Mouse (Mus musculus) spleen, adult 2 months (tissue): Measurements from ENCODE around the gene Rassf4. TPM values are rescaled to one million over a fixed set of nuclear protein-coding genes. Genes with fewer than 3 reads are reported as not detected.
A peak's percentile ranks its signal among the peaks of the same experiment; 100 is the strongest.

Experiments
- DNase-seq, 2 experiments: peaks; one replicate each; pipeline versions ENCODE4 v3.0.0 to v3.0.0-alpha.2; 2012 to 2021; ENCODE audit warnings: low spot score in 2 of 2, low read depth in 1 of 2
- H3K27ac ChIP-seq: fragments of 200-500 bp; 2 replicates; pipeline ENCODE4 v1.5.1; 2012; ENCODE audit warnings: low read length, inconsistent platforms; ENCODE audit not compliant: insufficient read depth
- H3K27me3 ChIP-seq: fragments of 200-500 bp; 2 replicates; pipeline ENCODE4 v1.6.1; 2012; ENCODE audit warnings: mild to moderate bottlenecking, moderate library complexity, low read length, inconsistent platforms; ENCODE audit not compliant: control insufficient read depth, insufficient read depth
- H3K36me3 ChIP-seq: fragments of 200-500 bp; 2 replicates; pipeline ENCODE4 v1.6.1; 2012; ENCODE audit warnings: mild to moderate bottlenecking, low read length, inconsistent platforms; ENCODE audit not compliant: control insufficient read depth, insufficient read depth
- H3K4me1 ChIP-seq: fragments of 200-500 bp; 2 replicates; pipeline ENCODE4 v1.6.1; 2011; ENCODE audit warnings: inconsistent platforms; ENCODE audit not compliant: control insufficient read depth, insufficient read depth, insufficient read length
- H3K4me3 ChIP-seq: fragments of 200-500 bp; 2 replicates; pipeline ENCODE4 v1.5.1; 2011; ENCODE audit warnings: mild to moderate bottlenecking, inconsistent platforms; ENCODE audit not compliant: insufficient read depth, insufficient read length; ENCODE audit errors: extremely low read depth
- CTCF ChIP-seq: fragments of 200-500 bp; IDR thresholded peaks from 2 replicates; pipeline ENCODE4 v1.5.1; 2011; ENCODE audit warnings: mild to moderate bottlenecking, inconsistent platforms; ENCODE audit not compliant: insufficient read depth, insufficient read length, insufficient replicate concordance; ENCODE audit errors: extremely low read depth
- POLR2A ChIP-seq: fragments of 200-500 bp; IDR thresholded peaks from 2 replicates; pipeline ENCODE4 v1.6.1; 2011; ENCODE audit warnings: low read depth, low read length, inconsistent platforms
- WGBS: fragments of 180-500 bp; shearing (Covaris S2); methylation state at CpG from one replicate; pipeline ENCODE4 v1.1.7; 2018; 5-methylcytosine and 5-hydroxymethylcytosine counted together
- polyA plus RNA-seq: library from polyadenylated mRNA; depleted of rRNA; stranded (reverse); fragments of >200 nt; gene quantifications from 2 replicates; pipeline ENCODE4 v1.2.3, GENCODE M21; 2012

Rassf4 gene
- polyA plus RNA-seq, 1 experiment, result 23.5 TPM

- Histone ChIP-seq H3K27ac (no peak overlapping the region), H3K4me1 (no peaks in the 10 kb centered on the region), H3K36me3 (no peaks in the 10 kb centered on the region), H3K27me3 (no peaks in the 10 kb centered on the region), H3K4me3 (no peak overlapping the region)
- no peak for TF ChIP-seq CTCF
- no peak for TF ChIP-seq POLR2A
- WGBS, result 90% methylated on average over 3 of the region's 3 CpGs
- DNase-seq, result no peak
Measured at GRCm38 (mm10) chr6:116713966-116714365, 40.2 kb upstream of the Rassf4 start.

DNA sequence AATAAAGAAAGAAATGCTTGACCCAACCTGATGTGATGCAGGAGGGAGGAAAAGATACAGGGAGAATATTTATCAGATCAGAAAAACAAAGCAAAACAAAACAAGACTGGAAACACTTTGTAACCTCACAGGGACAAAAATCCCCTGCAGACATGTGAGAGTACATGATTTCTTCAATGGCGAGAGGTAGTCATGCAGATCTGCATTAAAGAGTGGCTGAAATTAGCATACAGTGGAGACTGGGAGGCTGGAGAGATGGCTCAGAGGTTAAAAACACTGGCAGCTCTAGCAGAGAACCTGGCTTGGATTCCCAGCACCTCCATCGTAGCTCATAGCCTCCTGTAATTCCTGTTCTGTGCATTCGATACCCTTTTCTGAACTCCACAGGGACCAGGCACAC is 38.8 kb upstream of the Rassf4 start:
- H3K36me3 ChIP-seq, result no peaks in the 10 kb centered on the region
- DNase-seq, result no peak
- WGBS, result 91% methylated on average over 3 of the region's 3 CpGs

GRCm38 (mm10) chr6:116712062-116712461 is 38.3 kb upstream of the Rassf4 start:
- 9% methylated on average over 5 of the region's 5 CpGs for WGBS
- H3K36me3 ChIP-seq, result no peaks in the 10 kb centered on the region
- H3K27me3 ChIP-seq, result no peaks in the 10 kb centered on the region
- DNase-seq, result no peak
- no peak for TF ChIP-seq POLR2A
- no peak for TF ChIP-seq CTCF
- no peaks in the 10 kb centered on the region for H3K4me1 ChIP-seq
- H3K27ac ChIP-seq, result no peak overlapping the region
- H3K4me3 ChIP-seq, result no peak overlapping the region

More for the DNA sequence above, 38.8 kb upstream of the Rassf4 start:
- TF ChIP-seq POLR2A (no peak), CTCF (no peak)
- no peak overlapping the region for H3K4me3 ChIP-seq
- H3K4me1 ChIP-seq, result no peaks in the 10 kb centered on the region
- H3K27me3 ChIP-seq, result no peaks in the 10 kb centered on the region
- no peak overlapping the region for H3K27ac ChIP-seq

DNA sequence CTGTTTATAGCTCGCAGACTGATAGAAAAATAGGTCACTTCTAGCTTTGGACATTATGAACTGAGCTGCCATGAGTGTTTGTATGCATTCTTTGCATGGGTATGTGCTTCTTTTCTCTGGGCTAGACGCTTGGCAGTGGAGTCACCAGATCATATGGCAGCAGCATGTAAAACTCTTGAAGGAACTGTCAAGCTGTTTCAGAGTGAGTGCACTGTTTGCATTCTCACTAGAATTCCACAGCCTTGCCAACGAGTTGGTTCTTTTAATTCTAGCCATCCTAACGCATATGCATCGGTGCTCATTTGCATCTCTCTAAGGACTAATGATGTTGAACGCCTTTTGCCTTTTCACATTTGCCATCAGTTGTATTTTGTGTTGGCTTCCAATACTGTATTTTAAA is 30.6 kb upstream of the Rassf4 start:
- no peak overlapping the region for H3K27ac ChIP-seq
- H3K36me3 ChIP-seq, result no peaks in the 10 kb centered on the region
- H3K4me3 ChIP-seq, result no peak overlapping the region
- TF ChIP-seq POLR2A, result no peak
- TF ChIP-seq CTCF, result no peak
- no peak for DNase-seq
- 92% methylated on average over 6 of the region's 6 CpGs for WGBS
- no peaks in the 10 kb centered on the region for H3K27me3 ChIP-seq
- no peaks in the 10 kb centered on the region for H3K4me1 ChIP-seq

- H3K27ac ChIP-seq, result no peak overlapping the region
- TF ChIP-seq POLR2A (no peak), CTCF (no peak)
- no peak overlapping the region for H3K4me3 ChIP-seq
- no peaks in the 10 kb centered on the region for H3K36me3 ChIP-seq
- no peaks in the 10 kb centered on the region for H3K4me1 ChIP-seq
- H3K27me3 ChIP-seq, result no peaks in the 10 kb centered on the region
- DNase-seq, result no peak
Measured at GRCm38 (mm10) chr6:116700821-116701220, 27.1 kb upstream of the Rassf4 start.

- H3K27me3 ChIP-seq, result no peaks in the 10 kb centered on the region
- H3K36me3 ChIP-seq, result no peaks in the 10 kb centered on the region
- H3K27ac ChIP-seq, result no peak overlapping the region
- no peak for TF ChIP-seq CTCF
- TF ChIP-seq POLR2A, result no peak
- WGBS, result 94% methylated on average over 4 of the region's 4 CpGs
- no peak for DNase-seq
- H3K4me3 ChIP-seq, result no peak overlapping the region
- H3K4me1 ChIP-seq, result peaks cover 7% of the 10 kb centered on the region; the same call in 1 of the 2 replicates
Measured at GRCm38 (mm10) chr6:116697896-116698425, 24.2 kb upstream of the Rassf4 start.

GRCm38 (mm10) chr6:116697413-116697812 is 23.7 kb upstream of the Rassf4 start:
- Histone ChIP-seq H3K4me3 (no peak overlapping the region), H3K27ac (no peak overlapping the region), H3K27me3 (no peaks in the 10 kb centered on the region), H3K36me3 (no peaks in the 10 kb centered on the region), H3K4me1 (peaks cover 7% of the 10 kb centered on the region; the same call in 1 of the 2 replicates)
- peak in 1 of 2 experiments; percentile 46 for DNase-seq
- TF ChIP-seq CTCF (peak; percentile 71; the same call in 1 of the 2 replicates), POLR2A (no peak)
- WGBS, result 65% methylated on average over 2 of the region's 2 CpGs
